Mouse (Mus musculus) right cerebral cortex, postnatal 4 days (tissue): ENCODE data around the gene Clca3a1.
A peak's percentile ranks its signal among the peaks of the same experiment; 100 is the strongest.

Experiments used
- DNase-seq: peaks from one replicate; pipeline ENCODE4 v3.0.0-alpha.2; 2022

The Clca3a1 gene

DNA sequence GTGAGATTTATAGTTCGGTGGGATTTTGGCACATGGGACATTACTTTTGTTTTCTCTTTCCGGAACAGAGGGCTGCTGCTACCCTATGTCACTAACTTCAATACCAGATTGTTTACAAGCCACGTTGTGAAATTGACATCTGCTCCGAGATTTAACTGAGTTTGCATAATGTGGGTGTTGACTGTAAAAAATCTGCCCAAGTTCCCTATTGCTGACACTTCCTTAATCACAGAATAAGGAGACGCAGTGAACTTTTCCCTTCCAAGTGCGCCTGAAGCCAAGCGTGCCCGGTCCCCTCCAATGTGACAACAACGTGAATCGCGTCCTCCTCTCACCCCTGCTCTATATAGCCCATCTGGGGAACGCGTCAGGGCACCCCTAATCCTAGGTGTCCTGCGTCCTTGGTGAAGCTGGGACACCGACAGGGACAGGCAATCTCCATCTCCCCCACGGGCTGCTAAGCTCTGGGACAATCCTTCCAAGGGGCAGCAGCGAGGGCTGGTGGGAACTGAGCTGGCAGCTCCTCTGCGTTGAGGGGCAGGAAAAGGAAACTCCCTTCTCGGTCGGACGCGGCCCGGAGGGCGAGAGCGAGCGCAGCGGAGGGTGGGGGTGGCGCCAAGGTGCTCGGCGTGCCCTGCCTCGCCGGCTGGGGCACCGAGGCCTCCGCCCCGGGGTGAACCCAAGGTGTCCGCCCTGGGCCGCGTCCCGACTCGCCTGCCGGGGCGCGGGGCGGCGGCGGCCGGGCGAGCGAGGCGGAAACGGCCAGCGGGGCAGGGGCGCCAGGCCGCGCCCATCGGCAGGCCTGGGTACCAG, 41.5 kb downstream of the Clca3a1 start:
- peak; percentile 55 for DNase-seq

GRCm38 (mm10) chr3:144718706-144719087, 42.1 kb downstream of the Clca3a1 start:
- no peak for DNase-seq

DNA sequence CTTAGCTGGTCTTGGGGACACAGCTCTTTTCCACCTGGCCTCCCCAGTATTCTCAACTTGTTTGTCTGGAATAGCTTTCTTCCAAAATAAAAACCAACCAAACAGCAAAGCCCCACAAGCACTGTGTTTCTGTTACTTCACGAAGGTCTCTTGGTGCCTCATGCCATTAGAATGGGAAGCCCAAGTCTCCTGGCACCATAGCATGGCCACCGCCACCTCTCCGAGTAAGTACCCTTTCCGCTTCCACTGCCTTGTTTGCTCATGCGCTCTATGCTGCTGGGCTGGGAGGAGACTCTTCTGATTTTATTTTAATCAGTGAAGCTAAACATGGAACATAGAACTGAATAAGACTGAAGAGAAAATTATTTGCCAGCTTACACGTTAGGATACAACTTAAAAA, 42.9 kb downstream of the Clca3a1 start:
- DNase-seq = no peak

DNA sequence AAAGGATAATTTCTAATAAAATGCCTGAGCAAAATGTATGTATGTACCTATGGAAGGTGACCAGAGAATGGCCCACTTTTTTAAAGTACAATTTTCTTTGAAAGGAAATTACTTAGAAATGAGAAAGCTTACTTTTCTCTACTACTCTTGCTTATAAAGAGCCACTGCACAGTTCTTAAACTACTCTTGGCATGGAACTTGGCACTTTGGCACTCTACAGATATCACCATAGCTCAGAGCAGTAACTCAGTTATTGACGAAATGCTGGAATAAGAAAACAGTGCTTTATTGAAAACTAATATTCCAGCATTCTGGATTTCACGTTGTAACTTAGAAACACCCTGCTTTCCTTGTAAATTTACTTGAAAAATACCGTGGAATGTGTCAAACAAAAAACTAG, 43.7 kb downstream of the Clca3a1 start:
- no peak for DNase-seq

DNA sequence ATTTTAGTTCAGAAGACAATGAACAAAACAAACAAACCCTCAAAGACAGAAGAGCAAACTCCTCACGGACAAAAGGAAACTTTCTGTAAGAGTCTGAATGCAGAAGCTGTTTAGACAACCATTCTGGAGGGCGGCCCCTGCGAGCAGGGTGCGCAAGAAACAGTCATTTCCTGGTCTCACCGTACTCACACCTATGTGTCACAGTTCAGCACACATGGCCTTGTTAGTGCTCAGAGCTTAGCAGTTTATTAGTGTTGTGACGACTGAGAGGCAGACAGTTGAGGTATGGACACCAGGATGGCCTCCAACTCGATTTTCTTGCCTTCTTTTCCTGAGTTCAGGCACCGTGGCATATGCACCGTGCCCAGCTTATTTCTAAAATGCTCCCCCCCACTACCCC, 44.9 kb downstream of the Clca3a1 start:
- DNase-seq = no peak

DNA sequence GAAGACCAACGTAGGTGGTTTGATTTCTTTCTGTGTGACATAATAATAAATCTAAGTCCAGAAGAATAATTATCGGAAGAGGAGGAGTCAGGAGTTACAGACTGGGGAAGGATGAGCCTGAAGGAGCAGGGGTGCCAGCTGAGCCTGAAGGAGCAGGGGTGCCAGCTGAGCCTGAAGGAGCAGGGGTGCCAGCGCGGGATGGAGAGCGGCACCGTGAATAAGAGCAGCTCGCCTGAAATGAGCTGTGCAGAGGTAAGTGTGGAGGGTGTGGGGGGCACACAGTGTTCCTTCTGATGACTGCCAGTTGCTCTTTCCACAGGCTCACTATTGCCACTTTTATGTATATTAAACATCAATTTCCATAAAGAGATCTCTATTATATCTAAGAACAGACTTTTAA, 45.7 kb downstream of the Clca3a1 start:
- DNase-seq = no peak

GRCm38 (mm10) chr3:144714606-144715005, 46.2 kb downstream of the Clca3a1 start:
- no peak for DNase-seq

DNA sequence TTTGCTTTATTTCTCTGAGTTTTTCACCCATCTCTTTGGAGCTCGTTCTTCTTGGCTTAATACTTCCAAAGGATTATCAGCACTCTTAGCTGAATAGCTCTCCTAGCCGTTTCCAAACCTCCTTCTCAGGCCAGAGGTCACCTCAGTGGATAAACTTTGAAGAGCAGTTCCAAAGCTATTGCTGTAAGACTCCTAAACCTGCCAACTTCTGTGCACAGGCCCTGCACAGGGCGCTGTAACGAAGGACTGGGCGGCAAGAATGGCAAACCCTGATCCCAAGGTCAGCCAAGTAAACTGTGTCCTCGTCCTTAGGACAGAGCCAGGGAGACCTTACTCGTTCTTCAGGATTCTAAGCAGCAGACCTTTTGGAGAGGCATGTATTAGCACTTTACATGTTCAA, 46.7 kb downstream of the Clca3a1 start:
- DNase-seq = no peak

DNA sequence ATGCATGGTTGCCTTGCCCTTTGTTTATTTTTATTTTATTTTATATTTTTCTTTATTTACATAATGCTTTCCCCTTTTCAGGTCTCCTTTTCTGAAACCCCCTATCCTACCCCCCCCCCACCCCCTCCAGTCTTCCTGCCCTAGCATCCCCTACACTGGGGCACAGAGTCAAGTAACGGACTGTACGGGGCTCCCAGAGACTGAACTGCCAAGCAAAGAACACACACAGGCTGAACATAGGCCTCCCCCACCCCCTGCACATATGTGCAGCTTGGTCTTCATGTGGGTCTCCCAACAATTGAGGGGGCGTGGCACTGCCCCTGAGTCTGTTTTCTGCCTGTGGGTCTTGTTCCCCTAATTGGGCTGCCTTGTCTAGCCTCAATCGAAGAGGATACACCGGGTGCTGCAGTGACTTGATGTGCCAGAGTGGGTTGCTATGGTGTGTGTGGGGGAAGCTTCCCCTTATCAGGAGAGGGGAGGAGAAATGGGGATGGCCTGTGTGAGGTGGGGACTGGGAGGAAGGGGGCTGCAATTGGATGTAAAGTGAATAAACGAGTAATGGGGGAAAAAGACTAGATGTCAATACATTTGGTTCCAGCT, 49.1 kb downstream of the Clca3a1 start:
- DNase-seq = no peak

- DNase-seq = no peak
Measured at GRCm38 (mm10) chr3:144708612-144709011, 52.2 kb downstream of the Clca3a1 start.

GRCm38 (mm10) chr3:144703959-144704358, 56.8 kb downstream of the Clca3a1 start:
- DNase-seq = no peak

DNA sequence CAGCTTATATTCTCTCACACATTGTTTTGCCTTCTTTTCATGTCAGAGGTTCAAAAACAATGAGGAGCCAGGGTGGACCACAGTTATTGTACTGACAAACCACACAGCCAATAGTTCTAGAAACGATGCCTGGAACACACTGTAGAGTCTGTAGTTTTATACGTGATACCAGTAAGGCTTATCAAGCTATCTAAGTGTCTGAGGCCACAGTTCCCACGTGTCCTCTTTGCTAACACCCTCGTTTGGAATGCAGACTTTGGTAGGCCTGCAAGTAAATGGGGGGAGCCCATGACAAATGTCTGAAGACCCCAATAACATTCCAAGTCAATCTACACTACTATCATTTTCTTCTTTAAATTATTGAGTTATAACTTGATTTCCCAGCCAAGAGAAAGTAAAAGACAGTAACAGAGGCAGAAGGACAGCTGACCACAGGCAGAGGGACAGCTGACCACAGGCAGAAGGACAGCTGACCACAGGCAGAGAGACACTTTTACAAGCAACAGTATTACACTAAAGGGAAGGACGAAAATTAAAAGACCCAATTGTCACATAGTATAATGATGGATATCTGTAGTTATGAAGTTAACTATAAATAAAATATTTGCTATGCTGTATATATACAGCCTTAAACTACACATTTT, 61.9 kb downstream of the Clca3a1 start:
- DNase-seq = no peak

DNA sequence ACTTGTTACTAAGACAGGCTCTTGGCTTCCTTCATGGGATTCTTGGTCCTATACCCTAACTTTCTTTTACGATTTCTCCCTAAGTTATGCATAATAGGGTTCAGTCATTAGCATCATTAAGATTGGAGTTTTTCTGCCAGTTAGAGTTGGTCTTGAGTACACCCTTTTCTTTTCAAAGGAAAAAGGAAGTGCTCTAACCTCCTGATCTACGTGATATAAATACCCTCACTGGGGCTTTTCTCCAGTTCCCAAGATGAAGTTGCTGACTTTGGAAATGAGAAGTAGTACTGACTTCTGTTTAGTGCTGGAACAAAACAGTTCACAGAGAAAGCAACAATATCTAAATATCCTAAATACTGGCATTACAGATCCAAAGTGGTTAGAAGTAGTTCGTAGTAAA, 62.8 kb downstream of the Clca3a1 start:
- no peak for DNase-seq

- DNase-seq = no peak
Measured at GRCm38 (mm10) chr3:144697154-144697553, 63.6 kb downstream of the Clca3a1 start.

DNA sequence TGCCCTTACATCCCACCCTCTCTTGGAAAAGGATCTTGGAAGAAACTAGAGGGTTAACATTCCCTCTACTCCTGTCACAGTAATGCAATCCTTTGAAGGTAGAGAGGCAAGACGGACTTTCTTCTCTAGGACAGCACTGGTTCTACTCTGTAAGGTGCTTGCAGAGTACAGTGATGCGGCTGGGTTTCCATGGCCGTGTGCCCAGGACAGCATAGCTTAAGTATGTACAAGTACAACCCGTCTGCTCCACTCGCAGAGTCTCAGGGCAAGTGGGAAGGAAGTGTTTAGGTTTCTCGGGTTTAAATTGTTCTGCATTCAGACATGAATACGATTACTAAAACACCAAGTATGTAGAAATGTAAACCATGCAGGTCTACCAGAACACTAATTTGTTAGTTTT, 65.8 kb downstream of the Clca3a1 start:
- no peak for DNase-seq

DNA sequence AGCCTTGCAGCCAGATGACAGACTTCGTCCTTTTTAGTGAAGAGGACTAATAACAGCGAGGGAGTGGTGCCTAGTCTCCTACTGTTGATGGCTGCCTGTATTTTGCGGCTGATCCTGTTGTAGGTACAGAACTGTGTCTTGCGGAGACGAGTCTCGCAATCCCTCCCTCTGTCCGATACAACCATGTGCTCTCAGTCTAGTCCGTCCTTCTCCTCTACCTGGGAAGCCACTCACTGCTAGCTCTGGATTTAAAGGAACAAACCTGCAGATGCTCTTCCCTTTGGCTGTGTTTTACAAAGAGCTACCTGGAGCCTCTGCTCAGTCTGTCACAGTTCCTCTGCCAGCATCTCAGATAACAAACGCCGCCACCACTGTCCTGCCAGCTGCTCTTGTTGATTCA, 66.7 kb downstream of the Clca3a1 start:
- no peak for DNase-seq

DNA sequence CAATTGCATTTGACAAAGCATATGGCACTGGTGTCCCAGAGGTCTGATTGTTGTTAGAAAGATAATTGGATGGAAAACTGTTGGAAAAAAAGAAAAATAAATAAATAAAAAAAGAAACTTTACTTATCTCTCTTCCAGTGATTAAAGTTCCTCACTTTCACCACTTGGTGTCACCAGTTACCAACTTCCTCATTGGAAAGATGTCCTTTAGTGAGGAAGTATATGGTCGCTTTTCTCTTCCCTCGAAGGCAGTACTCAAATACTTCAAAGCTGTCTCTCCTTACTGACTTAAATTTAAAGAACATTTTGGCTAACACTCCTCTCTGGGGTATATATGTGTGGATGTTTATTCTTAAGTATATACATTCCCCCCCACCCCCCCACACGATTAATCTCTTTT, 68.7 kb downstream of the Clca3a1 start:
- DNase-seq = no peak

DNA sequence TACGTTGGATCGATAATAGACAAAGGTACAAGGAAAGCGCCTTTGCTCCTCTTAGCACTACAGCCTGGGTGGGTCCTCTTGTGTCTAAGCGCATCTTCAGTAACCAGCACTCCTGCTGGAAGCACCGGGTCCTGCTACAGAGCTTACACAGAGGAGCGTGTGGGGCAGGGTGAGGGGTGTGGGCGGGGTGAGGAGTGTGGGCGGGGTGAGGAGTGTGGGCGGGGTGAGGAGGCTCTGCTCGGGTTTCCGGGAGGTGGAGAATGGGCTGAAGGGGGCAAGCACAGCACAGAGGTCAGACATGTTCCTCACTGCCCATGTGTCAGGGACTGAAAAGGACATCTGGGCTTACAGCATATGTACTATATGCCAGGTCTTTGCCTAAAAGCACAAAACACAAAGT, 71.5 kb downstream of the Clca3a1 start:
- DNase-seq = no peak

GRCm38 (mm10) chr3:144688284-144688683, 72.5 kb downstream of the Clca3a1 start:
- DNase-seq = no peak

DNA sequence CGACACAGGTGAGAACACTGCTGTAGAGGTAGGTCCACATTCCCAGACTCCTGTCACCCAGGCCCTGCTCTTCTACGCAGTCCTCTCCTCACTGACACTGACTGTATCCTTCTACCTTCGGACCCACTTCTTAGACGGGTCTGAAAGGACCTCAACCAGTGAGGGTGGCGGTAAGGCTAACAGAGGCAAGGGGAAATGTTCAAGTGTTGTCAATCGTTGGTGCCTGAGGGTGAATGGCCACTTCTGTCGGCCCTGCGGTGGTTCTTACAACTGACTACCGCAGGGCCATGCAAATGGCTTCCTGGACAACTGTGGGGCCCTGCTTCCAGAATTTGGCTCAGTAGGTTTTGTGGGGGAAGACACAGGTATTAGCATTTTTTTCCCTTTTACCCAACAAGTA, 73.2 kb downstream of the Clca3a1 start:
- DNase-seq = no peak

GRCm38 (mm10) chr3:144686146-144686545, 74.6 kb downstream of the Clca3a1 start:
- no peak for DNase-seq

- DNase-seq = no peak
Measured at GRCm38 (mm10) chr3:144683136-144683814, 77.5 kb downstream of the Clca3a1 start.

DNA sequence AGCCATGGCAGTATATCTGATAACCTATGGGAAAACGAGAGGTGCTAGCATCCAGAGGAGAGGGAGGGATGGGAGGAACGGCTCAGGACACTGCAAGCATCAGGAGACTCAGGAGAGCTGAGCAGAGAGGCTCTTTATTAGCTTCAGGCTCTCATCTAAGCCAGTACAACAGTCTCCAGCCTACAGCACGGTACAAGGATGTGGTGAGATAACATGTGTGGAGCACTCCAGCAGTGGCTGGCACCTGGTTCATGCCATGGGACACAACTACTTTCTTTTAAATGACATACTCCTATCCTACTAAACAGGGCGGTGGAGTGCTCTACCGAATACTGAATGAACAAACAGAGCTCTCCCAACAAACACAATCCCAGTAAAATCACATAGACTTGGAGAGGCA, 79.2 kb downstream of the Clca3a1 start:
- DNase-seq = no peak

GRCm38 (mm10) chr3:144679701-144680159, 81.0 kb downstream of the Clca3a1 start:
- DNase-seq = no peak
